Mouse (Mus musculus) heart, adult 2 months (tissue): ENCODE measurements at regions not wholly inside any gene's neighbourhood (a gene's known extent, or its start where the extent isn't known, plus 50 kb on each side); places are given as distances from the start of the nearest gene placed in this dataset.

Source experiments
- CTCF ChIP-seq: fragments of 200-600 bp; IDR thresholded peaks from 2 replicates; pipeline ENCODE4 v1.8.1; 2022; ENCODE audit warnings: antibody characterized with exemption, mild to moderate bottlenecking, moderate library complexity
- EP300 ChIP-seq: fragments of 200-500 bp; IDR thresholded peaks from 2 replicates; pipeline ENCODE4 v1.6.1; 2011; ENCODE audit warnings: low read depth, low read length, control low read depth; ENCODE audit not compliant: insufficient read depth
- POLR2A ChIP-seq: fragments of 200-500 bp; IDR thresholded peaks from 2 replicates; pipeline ENCODE4 v1.6.1; 2011; ENCODE audit warnings: mild to moderate bottlenecking, low read depth, low read length, control low read depth; ENCODE audit not compliant: insufficient read depth

DNA sequence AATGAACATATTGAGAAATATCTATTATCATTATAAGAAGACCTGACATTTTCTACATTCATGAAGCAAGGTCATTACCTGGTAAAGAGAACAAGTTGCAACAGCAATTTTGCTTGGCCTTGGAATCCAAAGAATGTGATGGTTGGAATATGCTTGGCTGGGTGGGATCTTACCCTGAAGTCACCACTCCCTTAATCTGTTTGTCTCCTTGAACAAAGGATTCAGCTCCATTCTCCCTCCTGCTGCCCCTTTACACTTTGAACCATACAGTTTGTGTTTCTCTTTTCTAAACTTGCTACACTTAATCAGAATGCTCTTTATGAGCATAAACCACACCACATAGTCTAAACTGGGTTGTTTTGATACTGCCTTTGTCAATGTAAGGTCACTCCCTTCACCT, 403.8 kb downstream of the Epm2a start:
- TF ChIP-seq EP300 (no peak), CTCF (no peak), POLR2A (no peak)
